Mouse (Mus musculus) lung, adult 2 months (tissue): ENCODE data around the gene Aktip.

Source experiments
- CTCF ChIP-seq: fragments of 200-500 bp; IDR thresholded peaks from 2 replicates; pipeline ENCODE4 v1.5.1; 2011; ENCODE audit warnings: mild to moderate bottlenecking, low read length, control low read depth; ENCODE audit not compliant: insufficient read depth
- POLR2A ChIP-seq: fragments of 200-500 bp; IDR thresholded peaks from 2 replicates; pipeline ENCODE4 v1.6.1; 2011; ENCODE audit warnings: low read depth, mild to moderate bottlenecking, control low read depth, low read length, borderline replicate concordance; ENCODE audit errors: extremely low read depth

- TF ChIP-seq CTCF (no peak), POLR2A (no peak)
Measured at GRCm38 (mm10) chr8:91126786-91127185, 73.0 kb downstream of the Aktip start.
